Mouse (Mus musculus) heart, embryonic 14.5 days (tissue): ENCODE results near the gene Arhgef25. TPM values are rescaled to one million over a fixed set of nuclear protein-coding genes. Genes with fewer than 3 reads are reported as not detected.

ENCODE experiments used
- ATAC-seq: fragments of 200-750 bp; cut with Nextera tagmentation; 2 replicates; pipeline ENCODE4 v1.8.0; 2017; ENCODE audit warnings: low read depth, moderate TSS enrichment; ENCODE audit not compliant: insufficient number of reproducible peaks, insufficient read depth, low FRiP score
- H3K27ac ChIP-seq, 2 experiments: fragments of 200-500 bp in 1 of 2; fragments of 300-500 bp in 1 of 2; sonication (generic) in 1 of 2; replicated peaks in 1 of 2; 2 replicates each; pipeline ENCODE4 v1.5.1; 2012 to 2014; ENCODE audit warnings: low read depth in 2 of 2, low read length in 2 of 2, control low read depth in 1 of 2, mild to moderate bottlenecking in 1 of 2, mixed read lengths in 1 of 2; ENCODE audit not compliant: control insufficient read depth in 1 of 2, insufficient read depth in 1 of 2
- H3K27me3 ChIP-seq: fragments of 300-500 bp; sonication (generic); 2 replicates; pipeline ENCODE4 v1.6.1; 2014; ENCODE audit warnings: mild to moderate bottlenecking, low read length, control low read depth; ENCODE audit not compliant: control insufficient read depth, insufficient read depth
- H3K36me3 ChIP-seq: fragments of 300-500 bp; sonication (generic); 2 replicates; pipeline ENCODE4 v1.6.1; 2014; ENCODE audit warnings: mild to moderate bottlenecking, control low read depth, low read length, mixed read lengths; ENCODE audit not compliant: control insufficient read depth, insufficient read depth
- H3K4me1 ChIP-seq, 2 experiments: fragments of 200-500 bp in 1 of 2; fragments of 300-500 bp in 1 of 2; sonication (generic) in 1 of 2; 2 replicates each; pipeline ENCODE4 v1.6.1; 2012 to 2014; ENCODE audit warnings: low read length in 2 of 2, control low read depth in 1 of 2, mixed read lengths in 1 of 2; ENCODE audit not compliant: control insufficient read depth in 2 of 2, insufficient read depth in 2 of 2
- H3K4me2 ChIP-seq: fragments of 300-500 bp; sonication (generic); 2 replicates; pipeline ENCODE4 v1.6.1; 2014; ENCODE audit warnings: mild to moderate bottlenecking, low read length
- H3K4me3 ChIP-seq, 2 experiments: fragments of 200-500 bp in 1 of 2; fragments of 300-500 bp in 1 of 2; sonication (generic) in 1 of 2; 2 replicates each; pipeline ENCODE4 v1.5.1; 2012 to 2014; ENCODE audit warnings: low read length in 2 of 2, mild to moderate bottlenecking in 2 of 2, control low read depth in 1 of 2, low read depth in 1 of 2, moderate library complexity in 1 of 2; ENCODE audit not compliant: control insufficient read depth in 1 of 2, insufficient read depth in 1 of 2
- H3K9ac ChIP-seq: fragments of 300-500 bp; sonication (generic); 2 replicates; pipeline ENCODE4 v1.6.1; 2014; ENCODE audit warnings: mild to moderate bottlenecking, low read length
- H3K9me3 ChIP-seq: fragments of 300-500 bp; sonication (generic); 2 replicates; pipeline ENCODE4 v1.6.1; 2016; ENCODE audit warnings: low read length, control low read depth; ENCODE audit not compliant: control insufficient read depth
- WGBS: fragments of 180-500 bp; shearing (Covaris S2); extraction: QIAGEN DNeasy Blood & Tissue Kit; methylation state at CpG from one replicate; pipeline ENCODE4 v1.1.7; 2014; 5-methylcytosine and 5-hydroxymethylcytosine counted together
- polyA plus RNA-seq: library from polyadenylated mRNA; unstranded; fragments of >200 nt; fragmentation: Nextera tagmentation; extraction: Ambion mirVana; gene quantifications from 2 replicates; pipeline ENCODE4 v1.2.1, GENCODE M21; 2014

Arhgef25 gene
- polyA plus RNA-seq, 1 experiment from 2014 or later = 22.8 TPM

DNA sequence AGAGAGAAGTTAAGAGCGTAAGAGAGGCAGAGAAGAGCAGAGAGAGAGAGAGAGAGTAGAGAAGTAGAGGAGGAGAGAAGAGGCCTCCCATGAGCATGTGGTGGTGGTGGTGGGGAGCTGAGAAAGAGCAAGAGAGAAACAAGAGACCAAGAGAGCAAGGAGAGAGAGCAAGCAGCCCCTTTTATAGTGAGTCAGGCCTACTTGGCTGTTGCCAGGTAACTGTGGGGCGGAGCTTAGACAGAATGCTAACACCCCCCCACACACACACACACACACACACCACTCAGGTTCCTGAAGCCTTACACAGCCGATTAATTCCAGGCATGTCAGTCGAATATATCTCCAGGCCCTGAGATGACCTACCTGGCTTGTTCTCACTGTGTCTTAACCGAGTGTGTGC is 44.6 kb downstream of the Arhgef25 start:
- Histone ChIP-seq H3K27me3 (no peaks in the 10 kb centered on the region), H3K4me3 (no peak overlapping the region), H3K4me1 (no peaks in the 10 kb centered on the region), H3K27ac (no peak overlapping the region), H3K4me2 (no peak overlapping the region), H3K9me3 (0 out of 2 replicates have a peak, but pooled peaks cover 3% of the 10 kb centered on the region), H3K36me3 (no peaks in the 10 kb centered on the region), H3K9ac (no peak overlapping the region)
- 85% methylated on average over 5 of the region's 5 CpGs for WGBS
- no peak for ATAC-seq

DNA sequence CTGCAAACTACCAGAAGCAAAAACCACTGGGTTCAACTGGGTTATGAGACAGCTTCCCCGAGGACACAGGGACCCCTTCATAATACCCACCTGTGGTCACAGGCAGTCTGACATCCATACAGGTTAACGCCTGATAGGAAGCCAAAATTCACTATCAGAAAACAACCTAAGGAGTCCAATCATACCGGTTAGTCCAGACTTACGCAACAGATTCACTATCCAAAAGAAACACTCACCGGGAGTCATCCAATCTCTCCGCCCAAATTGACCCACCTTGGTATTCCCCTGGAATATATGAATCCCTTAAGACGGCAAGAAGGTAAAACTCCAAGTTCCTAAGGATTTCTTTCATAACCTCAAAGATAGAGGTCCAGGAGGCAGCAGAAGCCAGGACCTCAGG is 45.3 kb downstream of the Arhgef25 start:
- no peak for ATAC-seq
- H3K9me3 ChIP-seq = 0 out of 2 replicates have a peak, but pooled peaks cover 3% of the 10 kb centered on the region
- H3K27ac ChIP-seq = no peak overlapping the region
- 88% methylated on average over 7 of the region's 7 CpGs for WGBS
- H3K9ac ChIP-seq = no peak overlapping the region
- no peak overlapping the region for H3K4me2 ChIP-seq
- no peaks in the 10 kb centered on the region for H3K27me3 ChIP-seq
- H3K4me1 ChIP-seq = no peaks in the 10 kb centered on the region
- no peak overlapping the region for H3K4me3 ChIP-seq
- H3K36me3 ChIP-seq = no peaks in the 10 kb centered on the region

DNA sequence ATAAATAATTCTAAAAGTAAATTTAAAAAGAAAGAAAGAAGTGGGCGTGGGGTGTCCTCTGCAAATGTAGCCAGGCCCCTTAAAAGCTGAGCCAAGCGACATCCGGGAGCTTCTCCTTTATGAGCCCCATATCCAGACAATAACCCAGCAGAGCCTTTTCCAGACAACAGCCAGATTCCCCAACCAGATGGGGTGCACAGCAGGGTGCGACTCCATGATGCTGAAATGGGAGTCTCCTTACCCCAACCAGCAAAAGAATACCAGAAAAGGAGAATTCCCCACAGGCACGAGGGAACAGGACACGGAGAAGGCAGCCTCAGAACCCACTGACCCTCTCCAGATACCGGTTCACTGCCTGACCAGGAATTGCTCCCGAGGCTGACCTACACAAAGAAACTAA is 46.7 kb downstream of the Arhgef25 start:
- 0 out of 2 replicates have a peak, but pooled peaks cover 3% of the 10 kb centered on the region for H3K9me3 ChIP-seq
- WGBS = 84% methylated on average over 8 of the region's 8 CpGs
- no peak for ATAC-seq

DNA sequence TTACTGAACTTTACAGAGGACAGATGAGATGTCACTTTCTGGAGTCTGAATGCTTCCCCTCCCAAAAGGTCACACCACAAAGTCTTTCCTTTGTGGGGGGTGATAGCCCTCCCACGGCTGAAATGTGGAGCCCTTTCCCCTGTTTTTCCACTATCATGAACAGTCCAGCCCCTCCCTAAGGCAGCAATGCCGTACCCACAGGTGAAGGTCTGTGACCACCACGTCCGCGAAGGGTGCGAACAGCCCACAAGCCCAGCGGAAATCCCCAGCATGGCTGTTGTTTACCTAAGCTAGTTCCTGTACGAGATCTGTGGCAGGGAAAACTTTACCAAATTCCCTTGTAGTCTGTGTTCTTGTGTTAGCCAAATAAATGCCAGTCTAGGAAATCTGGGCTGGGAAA is 48.4 kb downstream of the Arhgef25 start:
- no peak overlapping the region for H3K9ac ChIP-seq
- no peaks in the 10 kb centered on the region for H3K36me3 ChIP-seq
- H3K27ac ChIP-seq = no peak overlapping the region
- no peaks in the 10 kb centered on the region for H3K27me3 ChIP-seq
- no peak overlapping the region for H3K4me3 ChIP-seq
- H3K9me3 ChIP-seq = 0 out of 2 replicates have a peak, but pooled peaks cover 3% of the 10 kb centered on the region
- no peak overlapping the region for H3K4me2 ChIP-seq
- no peaks in the 10 kb centered on the region for H3K4me1 ChIP-seq
- 64% methylated on average over 8 of the region's 8 CpGs for WGBS
- no peak; the same call in 1 of the 2 replicates for ATAC-seq

More for the DNA sequence above, 46.7 kb downstream of the Arhgef25 start:
- Histone ChIP-seq H3K4me3 (no peak overlapping the region), H3K36me3 (no peaks in the 10 kb centered on the region), H3K4me2 (no peak overlapping the region), H3K4me1 (no peaks in the 10 kb centered on the region), H3K27me3 (no peaks in the 10 kb centered on the region), H3K27ac (no peak overlapping the region), H3K9ac (no peak overlapping the region)

DNA sequence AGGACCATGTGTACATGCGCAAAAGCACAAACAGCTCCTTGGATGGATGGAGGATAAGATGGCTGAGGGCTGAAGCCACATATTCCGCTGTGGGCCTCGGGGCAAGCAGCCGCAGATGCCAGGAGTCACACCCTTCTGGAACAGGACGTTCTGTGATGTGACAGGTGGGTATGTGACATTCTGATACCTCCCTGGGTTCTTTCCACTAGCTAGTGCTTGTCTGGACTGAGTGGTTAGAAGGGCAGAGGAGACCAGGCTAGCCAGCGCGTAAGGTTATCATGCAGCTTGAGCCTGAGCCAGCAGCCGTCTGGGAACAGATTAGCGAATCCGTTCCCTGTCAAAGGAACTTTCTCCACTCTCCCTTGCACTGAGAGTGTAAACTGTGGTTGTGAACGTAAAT is 48.9 kb downstream of the Arhgef25 start:
- ATAC-seq = no peak
- Histone ChIP-seq H3K27me3 (no peaks in the 10 kb centered on the region), H3K4me3 (no peak overlapping the region), H3K9ac (no peak overlapping the region), H3K4me2 (no peak overlapping the region), H3K9me3 (0 out of 2 replicates have a peak, but pooled peaks cover 3% of the 10 kb centered on the region), H3K4me1 (no peaks in the 10 kb centered on the region), H3K36me3 (no peaks in the 10 kb centered on the region), H3K27ac (no peak overlapping the region)
- 69% methylated on average over 11 of the region's 11 CpGs for WGBS

DNA sequence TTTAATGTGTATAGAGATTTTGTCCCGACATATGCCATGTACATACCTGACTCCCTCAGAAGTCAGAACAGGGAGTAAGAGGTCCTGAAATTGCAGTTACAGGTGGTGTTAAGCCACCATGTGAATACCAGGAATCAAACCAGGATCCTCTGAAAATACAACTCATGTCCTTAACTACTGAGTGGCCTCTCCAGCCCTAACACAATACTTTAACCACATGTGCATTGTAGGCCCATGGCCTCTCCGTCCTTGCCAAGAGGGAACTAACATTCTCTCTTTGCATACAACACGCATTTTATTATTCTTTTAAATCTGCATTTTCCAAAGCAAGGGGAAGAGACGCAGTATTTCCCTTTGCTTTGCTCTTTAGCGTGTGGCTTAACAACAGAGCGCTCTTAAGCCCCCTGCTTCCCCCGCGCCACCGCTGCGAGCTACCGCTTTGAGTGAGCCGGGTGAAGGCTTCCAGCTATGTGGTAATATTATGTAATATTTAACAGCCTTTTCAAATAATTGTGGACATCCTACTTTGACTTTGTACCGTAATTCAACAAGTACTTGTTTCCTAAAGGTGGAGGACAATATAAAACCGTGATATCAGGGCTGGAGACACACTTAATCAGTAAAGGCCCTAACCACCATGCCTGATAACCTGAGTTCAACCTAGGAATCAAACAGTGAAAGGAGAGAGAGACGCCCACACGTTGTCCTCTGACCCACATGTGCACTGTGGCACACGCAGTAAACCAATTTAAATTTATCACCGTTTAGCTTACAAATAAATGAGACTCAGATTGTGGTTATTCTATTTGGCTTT is 51.3 kb downstream of the Arhgef25 start:
- Histone ChIP-seq H3K4me2 (no peak overlapping the region), H3K27me3 (no peaks in the 10 kb centered on the region), H3K27ac (no peak overlapping the region), H3K4me1 (0 out of 4 replicates have a peak, but pooled peaks cover 0 to 3% of the 10 kb centered on the region in 2 experiments), H3K9me3 (0 out of 2 replicates have a peak, but pooled peaks cover 3% of the 10 kb centered on the region), H3K9ac (no peak overlapping the region), H3K4me3 (no peak overlapping the region), H3K36me3 (no peaks in the 10 kb centered on the region)
- no peak for ATAC-seq
- 85% methylated on average over 18 of the region's 18 CpGs for whole genome bisulfite sequencing

DNA sequence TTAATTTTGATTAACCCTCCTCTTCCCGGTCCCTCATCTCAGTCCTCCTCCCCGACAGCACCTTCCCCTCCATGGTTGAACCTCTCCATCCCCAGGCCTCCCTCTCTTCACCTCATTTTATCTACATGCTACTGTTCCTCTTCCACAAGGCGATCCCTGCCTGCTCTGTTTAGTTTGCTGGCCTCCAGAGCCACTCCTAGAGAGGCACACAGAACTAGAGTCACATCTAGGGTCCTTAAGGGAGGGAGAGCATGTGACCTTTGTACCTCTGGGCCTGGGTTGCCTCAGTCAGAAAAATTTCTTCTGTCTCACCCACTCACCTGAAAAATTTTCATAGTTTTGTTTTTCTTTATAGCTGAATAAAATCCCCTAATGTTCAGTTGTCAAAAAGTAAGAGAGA is 52.0 kb downstream of the Arhgef25 start:
- no peak overlapping the region for H3K9ac ChIP-seq
- no peak for ATAC-seq
- H3K4me2 ChIP-seq = no peak overlapping the region
- H3K4me3 ChIP-seq = no peak overlapping the region
- H3K36me3 ChIP-seq = no peaks in the 10 kb centered on the region
- WGBS = 80% methylated on average over 3 of the region's 3 CpGs
- H3K27ac ChIP-seq = no peak overlapping the region
- H3K4me1 ChIP-seq = 0 out of 4 replicates have a peak, but pooled peaks cover 0 to 3% of the 10 kb centered on the region in 2 experiments
- no peaks in the 10 kb centered on the region for H3K27me3 ChIP-seq
- H3K9me3 ChIP-seq = no peaks in the 10 kb centered on the region
